Mouse (Mus musculus) cerebellum, adult 2 months (tissue): Measurements from ENCODE around the gene Pygm.

Source experiments
- CTCF ChIP-seq: fragments of 200-500 bp; IDR thresholded peaks from 2 replicates; pipeline ENCODE4 v1.5.1; 2011; ENCODE audit warnings: low read depth, mild to moderate bottlenecking, control low read depth, low read length, moderate library complexity, borderline replicate concordance; ENCODE audit not compliant: insufficient read depth
- POLR2A ChIP-seq: fragments of 200-500 bp; IDR thresholded peaks from 2 replicates; pipeline ENCODE4 v1.6.1; 2011; ENCODE audit warnings: low read length, control low read depth, borderline replicate concordance; ENCODE audit not compliant: insufficient read depth

DNA sequence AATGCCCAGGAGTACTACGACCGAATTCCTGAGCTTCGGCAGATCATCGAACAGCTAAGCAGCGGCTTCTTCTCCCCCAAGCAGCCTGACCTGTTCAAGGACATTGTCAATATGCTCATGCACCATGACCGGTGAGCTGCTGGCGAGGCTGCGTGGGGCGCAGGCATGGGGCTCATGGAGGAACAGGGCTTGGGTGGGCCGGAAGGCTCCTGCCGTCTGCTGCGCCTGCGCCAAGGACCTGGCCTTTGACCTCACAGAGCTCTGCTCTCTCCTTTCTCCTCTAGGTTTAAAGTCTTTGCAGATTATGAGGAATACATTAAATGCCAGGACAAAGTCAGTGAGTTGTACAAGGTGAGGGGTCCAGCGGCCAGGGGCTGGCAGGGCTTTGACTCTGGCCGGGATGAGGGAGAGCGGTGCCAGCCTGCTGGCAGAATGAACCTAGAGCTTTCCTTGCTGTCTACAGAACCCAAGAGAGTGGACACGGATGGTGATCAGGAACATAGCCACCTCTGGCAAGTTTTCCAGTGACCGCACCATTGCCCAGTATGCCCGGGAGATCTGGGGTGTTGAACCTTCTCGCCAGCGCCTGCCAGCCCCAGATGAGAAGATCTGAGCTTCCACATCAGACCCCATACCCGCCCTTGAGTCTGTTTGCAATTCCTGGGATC is 13.5 kb downstream of the Pygm start:
- no peak for TF ChIP-seq CTCF
- no peak for TF ChIP-seq POLR2A
